Mouse (Mus musculus) lung, postnatal 0 days (tissue): ENCODE data around the gene Smc3.

ENCODE experiments used
- CTCF ChIP-seq: IDR thresholded peaks from 2 replicates; pipeline ENCODE4 v1.5.1; 2016; ENCODE audit warnings: antibody characterized with exemption, mild to moderate bottlenecking
- EP300 ChIP-seq: IDR thresholded peaks from 2 replicates; pipeline ENCODE4 v1.6.1; 2016; ENCODE audit warnings: antibody characterized with exemption, mild to moderate bottlenecking, control low read depth

- peak; percentile 85 for TF ChIP-seq CTCF
- TF ChIP-seq EP300: peak; percentile 59; the same call in 1 of the 2 replicates
Observed at GRCm38 (mm10) chr19:53599757-53600539, at the start of gene Smc3.
